Mouse (Mus musculus): ENCODE results near the gene Cdkal1.

Cdkal1 gene

DNA sequence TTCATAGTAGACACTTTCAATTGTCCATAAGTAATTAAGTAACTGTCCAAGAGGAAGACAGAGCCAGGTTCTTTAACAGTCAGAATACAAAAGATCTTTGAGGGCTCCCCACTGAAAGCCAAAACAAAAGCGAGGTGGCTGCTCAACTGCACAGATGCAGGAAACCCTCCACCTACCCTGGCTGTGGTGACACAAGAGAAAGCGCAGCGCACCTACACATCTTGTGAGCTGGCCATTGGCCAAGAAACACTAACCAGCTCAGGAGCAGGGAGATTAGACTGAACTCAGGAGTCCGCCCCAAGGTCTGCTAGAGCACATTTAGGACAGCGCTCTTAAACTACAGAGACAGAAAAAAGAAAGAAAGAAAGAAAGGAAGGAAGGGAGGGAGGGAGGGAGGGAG is 226.9 kb downstream of the Cdkal1 start:
- peak in 1 of 2 experiments; percentile 29 for DNase-seq (ENCODE audit: low spot score in 2 of 2)

GRCm38 (mm10) chr13:29627438-29628124 is 227.9 kb downstream of the Cdkal1 start:
- DNase-seq (ENCODE audit: low spot score in 2 of 2), result peak in 1 of 2 experiments; percentile 37

GRCm38 (mm10) chr13:29624929-29625328 is 230.5 kb downstream of the Cdkal1 start:
- no peak for DNase-seq (ENCODE audit: low spot score in 2 of 2)

GRCm38 (mm10) chr13:29623636-29624239 is 231.7 kb downstream of the Cdkal1 start:
- no peak for DNase-seq (ENCODE audit: low spot score in 2 of 2)

DNA sequence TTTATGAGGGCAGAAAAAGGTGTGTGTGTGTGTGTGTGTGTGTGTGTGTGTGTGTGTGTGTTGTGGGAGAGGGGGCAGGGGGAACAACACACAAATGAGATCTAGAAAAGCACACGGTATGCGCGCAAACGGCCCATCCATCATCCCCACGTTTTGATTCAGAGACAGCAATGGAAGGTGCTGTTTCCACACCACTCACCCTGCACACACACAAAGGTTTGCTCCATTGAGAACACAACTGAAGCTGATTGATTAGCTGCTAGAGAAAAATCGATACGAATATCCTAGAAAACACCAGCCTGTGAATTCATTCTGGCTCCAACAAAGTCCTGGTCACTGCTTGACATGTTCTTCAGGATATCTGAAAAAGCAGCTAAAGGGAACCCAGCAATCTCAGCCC is 233.6 kb downstream of the Cdkal1 start:
- no peak for DNase-seq (ENCODE audit: low spot score in 2 of 2)

- DNase-seq (ENCODE audit: low spot score in 2 of 2), result no peak
These were observed 234.1 kb downstream of the Cdkal1 start for GRCm38 (mm10) chr13:29621363-29621762.

- DNase-seq (ENCODE audit: low spot score in 2 of 2), result no peak
These were observed 234.6 kb downstream of the Cdkal1 start for GRCm38 (mm10) chr13:29620826-29621225.

- no peak for DNase-seq (ENCODE audit: low spot score in 2 of 2)
These were observed 238.8 kb downstream of the Cdkal1 start for GRCm38 (mm10) chr13:29616654-29617171.

- no peak for DNase-seq (ENCODE audit: low spot score in 2 of 2)
These were observed 239.5 kb downstream of the Cdkal1 start for GRCm38 (mm10) chr13:29615987-29616386.

- no peak for DNase-seq (ENCODE audit: low spot score in 2 of 2)
These were observed 240.4 kb downstream of the Cdkal1 start for GRCm38 (mm10) chr13:29615081-29615480.

DNA sequence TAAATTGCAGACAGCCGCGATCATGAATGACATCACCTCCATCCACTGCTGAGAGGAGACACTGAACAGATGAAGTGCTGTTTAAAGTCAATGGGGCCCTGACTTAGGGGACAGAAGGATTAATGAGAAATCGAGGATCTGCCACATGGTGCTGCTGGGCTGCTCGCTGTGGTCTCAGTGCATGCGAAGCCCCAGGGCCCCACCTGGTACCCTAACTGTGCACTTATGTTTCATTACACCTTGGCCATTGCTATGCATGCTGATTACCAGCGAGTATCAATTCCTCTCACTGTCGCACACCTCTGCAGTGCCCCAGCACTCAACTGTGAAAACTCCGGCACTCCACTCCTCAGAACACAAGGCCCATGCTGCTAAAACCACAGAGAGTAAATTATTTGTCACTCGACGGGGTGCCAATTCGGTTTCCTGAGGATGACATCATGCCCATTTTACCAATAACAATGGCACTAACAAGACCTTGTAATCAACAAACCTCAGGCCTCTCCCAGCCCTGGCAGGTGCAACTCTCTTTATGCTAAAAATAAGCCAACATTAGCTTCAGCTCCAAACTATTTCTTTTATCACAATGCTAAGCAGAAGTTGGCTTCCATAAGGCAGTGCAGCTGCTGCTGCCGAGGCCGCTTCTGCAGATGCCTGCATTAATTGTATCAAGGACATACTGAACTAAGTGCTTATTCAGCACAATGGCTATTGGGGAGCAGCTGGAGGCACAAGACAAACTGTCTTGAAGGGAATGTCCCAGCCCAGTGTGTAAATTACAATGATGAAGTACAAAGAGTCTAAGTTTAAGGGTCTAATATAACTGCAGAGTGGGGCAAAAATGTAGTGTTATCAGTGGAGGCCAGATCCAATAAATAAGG is 245.2 kb downstream of the Cdkal1 start:
- DNase-seq (ENCODE audit: low spot score in 2 of 2), result peak; percentile 28 to 37

GRCm38 (mm10) chr13:29609441-29609840 is 246.0 kb downstream of the Cdkal1 start:
- DNase-seq (ENCODE audit: low spot score in 2 of 2), result no peak

GRCm38 (mm10) chr13:29604241-29604640 is 251.2 kb downstream of the Cdkal1 start:
- peak; percentile 59 to 76 for DNase-seq (ENCODE audit: low spot score in 2 of 2)

GRCm38 (mm10) chr13:29603597-29603996 is 251.9 kb downstream of the Cdkal1 start:
- no peak for DNase-seq (ENCODE audit: low spot score in 2 of 2)

DNA sequence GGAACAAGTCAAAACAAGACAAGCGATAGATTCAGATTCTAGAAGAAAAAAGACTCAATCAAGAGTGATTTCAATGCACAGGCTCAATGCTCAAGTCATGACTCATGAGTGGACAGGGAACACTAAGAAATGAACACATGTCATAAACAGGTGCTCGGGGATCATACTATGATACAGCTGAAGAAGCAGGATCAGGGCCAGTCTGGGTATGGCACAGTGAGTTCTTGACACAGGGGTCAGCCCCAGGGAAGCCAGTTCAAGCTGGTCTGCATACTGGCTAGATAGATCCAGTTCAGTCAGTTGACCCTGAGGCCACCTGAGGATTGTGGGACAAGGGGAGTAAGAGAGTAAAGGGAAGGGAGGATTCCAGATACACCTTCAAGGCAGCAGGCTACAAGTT is 254.4 kb downstream of the Cdkal1 start:
- DNase-seq (ENCODE audit: low spot score in 2 of 2), result no peak

- no peak for DNase-seq (ENCODE audit: low spot score in 2 of 2)
These were observed 255.8 kb downstream of the Cdkal1 start for GRCm38 (mm10) chr13:29599646-29600045.

DNA sequence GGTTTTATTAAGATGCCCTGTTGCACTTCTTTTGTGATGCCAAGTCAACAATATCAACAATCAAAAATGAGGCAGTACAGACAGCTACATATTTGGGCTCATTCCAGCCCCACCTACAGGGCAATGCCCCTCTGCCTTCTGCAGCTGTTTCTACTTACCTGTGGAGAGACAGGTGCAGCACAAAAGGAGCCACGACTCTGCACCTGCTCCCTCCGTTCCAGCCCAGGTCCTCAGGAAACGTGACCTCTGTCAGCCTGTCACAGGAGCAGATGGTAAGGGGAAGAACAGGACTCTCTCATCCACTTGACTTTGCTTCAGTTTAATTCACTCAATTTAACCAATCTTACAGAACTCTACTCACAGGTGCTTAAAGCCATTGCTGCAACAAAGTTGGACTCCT is 258.7 kb downstream of the Cdkal1 start:
- no peak for DNase-seq (ENCODE audit: low spot score in 2 of 2)

DNA sequence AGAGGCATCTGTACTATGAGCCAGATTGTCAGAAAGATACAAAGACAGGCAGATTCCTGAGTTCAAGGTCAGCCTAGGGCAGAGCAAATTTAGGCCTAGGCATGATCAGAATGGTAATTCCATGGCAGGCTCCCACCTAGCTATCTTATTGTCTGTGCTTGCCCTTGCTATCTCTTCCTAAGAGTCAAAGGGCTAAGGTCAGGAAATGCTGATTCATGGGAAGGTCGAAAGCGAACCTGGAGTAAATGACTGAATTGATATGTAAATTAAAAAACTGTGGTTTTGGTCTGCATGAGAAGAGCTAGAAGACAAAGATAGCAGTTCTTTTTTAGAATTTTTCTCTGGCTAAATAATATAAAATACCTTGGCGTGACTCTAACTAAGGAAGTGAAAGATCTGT is 262.4 kb downstream of the Cdkal1 start:
- DNase-seq (ENCODE audit: low spot score in 2 of 2), result no peak

DNA sequence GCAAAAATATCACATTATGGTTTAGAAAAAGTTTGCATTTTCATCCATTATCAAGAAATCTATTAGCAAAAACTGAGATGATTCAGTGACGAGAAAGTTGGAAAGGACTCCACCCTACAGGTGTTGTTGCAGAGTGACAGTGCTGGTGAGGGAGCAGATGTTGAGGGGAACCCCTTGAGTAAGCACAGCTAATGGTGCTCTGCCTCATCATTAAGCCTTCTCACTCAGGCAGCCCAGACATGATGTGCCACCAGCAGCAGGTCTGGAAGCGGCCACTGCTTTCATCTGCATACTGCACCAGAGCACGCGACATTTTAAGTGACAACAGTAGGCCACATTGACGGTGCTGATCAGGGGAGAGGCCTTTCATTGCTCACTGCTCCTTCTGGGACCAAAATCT is 264.8 kb downstream of the Cdkal1 start:
- DNase-seq (ENCODE audit: low spot score in 2 of 2), result no peak

- no peak for DNase-seq (ENCODE audit: low spot score in 2 of 2)
These were observed 265.3 kb downstream of the Cdkal1 start for GRCm38 (mm10) chr13:29590164-29590563.

DNA sequence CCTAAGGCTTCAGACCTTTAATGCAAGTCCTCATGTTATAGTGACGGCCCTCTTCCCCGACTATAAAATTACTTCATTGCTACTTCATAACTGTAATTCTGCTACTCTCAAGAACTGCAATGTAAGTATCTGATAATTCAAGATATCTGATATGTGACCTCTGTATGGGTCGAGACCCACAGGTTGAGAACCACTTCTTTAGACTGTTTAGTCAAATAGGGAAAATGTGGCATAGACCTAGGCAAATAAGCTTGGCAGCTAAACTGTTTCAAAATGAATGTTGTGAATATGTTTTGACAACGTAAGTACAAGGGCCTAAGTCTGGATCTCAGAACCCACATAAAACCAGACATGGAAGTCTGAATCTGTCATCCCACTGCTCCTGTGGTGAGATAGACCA is 266.8 kb downstream of the Cdkal1 start:
- no peak for DNase-seq (ENCODE audit: low spot score in 2 of 2)
